Mouse (Mus musculus) right cerebral cortex, postnatal 14 days (tissue): ENCODE measurements around the gene Lypd5.
A peak's percentile ranks its signal among the peaks of the same experiment; 100 is the strongest.

Source experiments
- DNase-seq: peaks from one replicate; pipeline ENCODE4 v3.0.0; 2022

The Lypd5 gene

GRCm38 (mm10) chr7:24361001-24361400, 12.0 kb downstream of the Lypd5 start:
- DNase-seq = no peak

- DNase-seq = peak; percentile 68
These were observed 14.2 kb downstream of the Lypd5 start for GRCm38 (mm10) chr7:24363228-24363627.

GRCm38 (mm10) chr7:24364827-24365226, 15.8 kb downstream of the Lypd5 start:
- DNase-seq = peak; percentile 88

- DNase-seq = no peak
These were observed 16.4 kb downstream of the Lypd5 start for GRCm38 (mm10) chr7:24365258-24366014.

GRCm38 (mm10) chr7:24366716-24367632, 18.0 kb downstream of the Lypd5 start:
- DNase-seq = no peak

GRCm38 (mm10) chr7:24368226-24368625, 19.2 kb downstream of the Lypd5 start:
- DNase-seq = no peak

- DNase-seq = no peak
These were observed 19.9 kb downstream of the Lypd5 start for GRCm38 (mm10) chr7:24368946-24369345.

- DNase-seq = no peak
These were observed 20.9 kb downstream of the Lypd5 start, which contains the start of gene Kcnn4 for GRCm38 (mm10) chr7:24369731-24370541. Kcnn4 (plus strand) TSS chr7:24370263.

- no peak for DNase-seq
These were observed 22.2 kb downstream of the Lypd5 start for GRCm38 (mm10) chr7:24371012-24371808.

GRCm38 (mm10) chr7:24371809-24372145, 22.8 kb downstream of the Lypd5 start:
- no peak for DNase-seq

- no peak for DNase-seq
These were observed 23.3 kb downstream of the Lypd5 start for GRCm38 (mm10) chr7:24372300-24372699.

GRCm38 (mm10) chr7:24372786-24373185, 23.8 kb downstream of the Lypd5 start:
- DNase-seq = no peak

- peak; percentile 53 for DNase-seq
These were observed 24.8 kb downstream of the Lypd5 start for GRCm38 (mm10) chr7:24373538-24374379.

GRCm38 (mm10) chr7:24376456-24376855, 27.5 kb downstream of the Lypd5 start:
- no peak for DNase-seq

GRCm38 (mm10) chr7:24377091-24377865, 28.3 kb downstream of the Lypd5 start:
- peak; percentile 32 for DNase-seq

- no peak for DNase-seq
These were observed 29.2 kb downstream of the Lypd5 start for GRCm38 (mm10) chr7:24378049-24378701.

GRCm38 (mm10) chr7:24379934-24380333, 30.9 kb downstream of the Lypd5 start:
- DNase-seq = no peak

GRCm38 (mm10) chr7:24380370-24380769, 31.4 kb downstream of the Lypd5 start:
- DNase-seq = no peak

GRCm38 (mm10) chr7:24382730-24383372, 33.9 kb downstream of the Lypd5 start:
- no peak for DNase-seq
